Mouse (Mus musculus) G1E-ER4 (cell line): Measurements from ENCODE around the gene Slc38a10. TPM values are rescaled to one million over a fixed set of nuclear protein-coding genes. Genes with fewer than 3 reads are reported as not detected.

Experiments
- GATA1 ChIP-seq: IDR thresholded peaks from one replicate; pipeline ENCODE4 v1.8.0; 2012; ENCODE audit warnings: low read length, inconsistent platforms
- polyA plus RNA-seq: library from polyadenylated mRNA; stranded (reverse); fragments of >175 nt; gene quantifications from 2 replicates; pipeline ENCODE4 v1.2.3, GENCODE M21; 2012

Slc38a10 gene
- polyA plus RNA-seq, 1 experiment, result 113 TPM

DNA sequence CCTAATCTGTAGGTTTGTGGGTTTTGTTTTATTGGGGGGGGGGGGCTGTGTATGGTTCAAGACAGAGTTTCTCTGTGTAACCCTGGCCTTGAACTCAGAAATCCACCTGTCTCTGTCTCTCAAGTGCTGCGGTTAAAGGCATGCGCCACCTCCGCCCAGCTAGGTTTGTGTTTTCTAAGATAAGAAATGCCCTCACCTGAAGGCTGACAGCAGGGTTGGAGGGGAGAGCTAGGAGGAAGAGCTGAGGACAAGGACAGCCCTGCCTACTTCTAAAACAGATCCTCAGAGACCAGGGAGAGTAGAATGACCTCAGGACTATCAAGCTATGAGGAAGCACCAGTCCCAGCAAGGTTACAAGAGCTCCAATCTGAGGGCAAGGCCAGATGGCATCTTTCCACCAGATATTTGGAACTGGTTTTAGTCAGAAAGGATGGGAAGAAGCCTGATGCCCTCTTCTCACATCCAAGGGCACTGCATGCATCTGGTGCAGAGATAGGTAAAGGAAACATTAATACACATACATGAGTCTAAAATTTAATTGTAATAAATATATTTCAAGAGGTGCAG is 47.6 kb downstream of the Slc38a10 start:
- TF ChIP-seq GATA1, result no peak

- no peak for TF ChIP-seq GATA1
Observed at GRCm38 (mm10) chr11:120101036-120101435, 50.1 kb downstream of the Slc38a10 start.

DNA sequence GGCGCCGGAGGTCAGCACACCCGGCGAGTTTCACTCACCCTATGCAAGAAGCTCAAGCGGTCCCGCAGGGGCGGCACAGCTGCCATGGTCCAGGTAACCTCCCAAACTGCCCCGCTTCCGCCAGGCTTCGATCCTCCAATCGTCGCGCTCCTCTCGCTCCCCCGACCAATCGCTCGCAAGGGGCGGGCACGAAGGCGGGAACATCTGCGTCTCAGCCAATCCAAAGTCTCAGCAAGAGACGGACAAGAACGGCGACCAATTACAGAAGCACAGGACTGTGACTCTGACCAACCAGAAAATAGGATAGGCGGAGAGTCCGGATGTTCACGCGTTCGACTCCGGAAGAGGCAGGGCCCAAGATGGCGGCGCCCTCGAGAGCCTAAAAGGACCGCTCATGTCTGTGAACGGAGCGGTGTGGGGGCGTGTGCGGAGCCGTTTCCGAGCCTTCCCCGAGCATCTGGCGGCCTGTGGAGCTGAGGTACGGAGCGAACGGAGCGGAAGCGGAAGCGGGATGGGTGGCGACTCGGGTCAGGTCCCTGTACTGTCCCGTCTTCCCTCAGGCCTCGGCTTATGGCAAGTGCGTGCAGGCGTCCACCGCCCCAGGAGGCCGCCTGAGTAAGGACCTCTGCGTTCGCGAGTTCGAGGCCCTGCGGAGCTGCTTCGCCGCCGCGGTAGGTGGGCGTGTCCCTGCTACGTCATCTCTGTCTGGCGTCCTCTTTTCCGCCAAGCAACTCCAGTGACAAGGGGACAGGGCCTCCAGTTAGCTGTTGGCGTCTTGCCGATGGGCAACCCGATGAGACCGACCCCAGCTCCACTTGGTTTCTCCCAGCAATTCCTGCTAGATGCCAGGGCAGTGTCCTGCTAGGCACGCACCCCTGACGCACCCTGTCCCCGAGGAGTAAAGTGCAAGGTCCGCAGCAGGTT is 52.3 kb downstream of the Slc38a10 start, which contains the start of the genes Tepsin and Ndufaf8:
Gene Tepsin, minus strand, starts transcription at position 144 of the 924 bp plus-strand sequence.
Gene Ndufaf8, plus strand, starts transcription at position 341 of the 924 bp plus-strand sequence.
- TF ChIP-seq GATA1, result no peak

GRCm38 (mm10) chr11:120092817-120093591 is 58.1 kb downstream of the Slc38a10 start:
- no peak for TF ChIP-seq GATA1

DNA sequence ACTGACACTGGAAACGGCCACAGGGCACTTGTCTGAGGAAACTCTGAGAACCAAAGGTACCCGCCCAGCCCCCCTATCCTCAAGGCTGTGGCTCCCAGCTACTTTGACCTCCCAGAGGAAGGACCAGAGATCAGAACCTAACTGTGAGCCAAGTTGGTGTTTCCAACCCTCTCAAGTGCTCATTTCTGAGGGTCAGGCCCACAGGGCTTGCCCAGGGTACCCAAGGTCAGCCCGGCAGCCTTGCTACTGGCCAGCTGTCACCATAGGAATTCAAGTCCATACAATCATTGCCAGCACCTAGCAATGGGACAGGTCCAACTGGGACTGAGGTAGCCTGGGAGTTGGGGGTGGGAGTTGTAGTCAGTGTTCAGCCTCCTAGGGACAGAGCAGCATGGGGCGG is 60.5 kb downstream of the Slc38a10 start:
- no peak for TF ChIP-seq GATA1

GRCm38 (mm10) chr11:120086702-120087152 is 64.4 kb downstream of the Slc38a10 start, which contains the start of gene Cep131:
TSS of gene Cep131 (minus strand) at chr11:120086827.
- no peak for TF ChIP-seq GATA1

DNA sequence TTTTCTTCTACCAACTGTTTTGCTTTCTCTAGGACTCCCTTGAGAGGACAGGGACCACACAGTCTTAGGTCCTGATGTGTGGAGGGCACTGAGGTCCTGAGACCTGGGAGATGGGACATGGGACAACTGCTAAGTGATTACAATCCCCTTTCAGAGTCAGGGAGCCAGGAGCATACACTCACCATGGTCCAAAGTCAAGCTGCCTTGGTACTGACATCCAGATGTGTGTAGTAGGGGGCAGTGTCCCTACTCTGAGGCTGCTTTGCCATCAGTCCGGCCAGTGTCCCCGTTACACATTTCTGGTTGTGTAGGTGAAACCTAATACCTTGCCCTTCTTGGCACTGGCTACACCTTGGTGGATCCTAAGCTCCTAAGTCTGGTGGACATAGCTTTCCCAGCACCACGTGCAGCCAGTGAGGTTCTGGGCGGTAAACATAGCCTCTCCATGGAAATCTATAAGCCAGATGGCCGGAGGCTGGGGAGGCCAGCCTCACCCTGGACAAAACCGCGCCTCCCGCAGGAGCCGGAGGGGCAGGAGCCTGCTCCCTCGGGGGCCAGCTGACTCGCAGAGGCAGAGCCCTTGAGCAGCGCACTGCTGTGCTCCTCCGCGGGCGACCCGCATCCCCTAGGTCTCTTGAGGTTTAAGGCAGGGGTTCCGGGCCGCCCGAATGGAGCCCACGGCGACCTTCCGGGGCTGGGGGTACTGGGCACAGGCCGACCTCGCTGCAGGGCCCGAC is 65.1 kb downstream of the Slc38a10 start:
- TF ChIP-seq GATA1, result no peak

DNA sequence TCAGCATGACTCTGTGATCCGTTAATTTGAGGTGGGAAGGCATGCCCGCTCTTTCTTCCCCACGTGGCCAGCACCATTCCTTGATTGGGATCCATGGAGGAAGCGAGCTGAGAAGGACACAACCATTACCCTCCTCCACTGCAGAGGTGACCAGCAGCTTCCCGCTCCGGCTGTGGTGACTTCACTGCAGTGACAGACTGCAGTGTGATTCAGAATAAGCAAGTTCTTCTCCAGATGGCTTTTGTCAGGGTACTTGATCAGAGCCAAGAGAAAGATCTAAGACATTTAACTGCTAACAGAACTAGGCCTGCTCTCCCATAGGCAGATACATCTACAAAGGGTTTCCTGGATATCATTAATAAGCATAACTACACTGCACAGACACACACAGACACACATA is 70.9 kb downstream of the Slc38a10 start:
- no peak for TF ChIP-seq GATA1

- no peak for TF ChIP-seq GATA1
Observed at GRCm38 (mm10) chr11:120076191-120076590, 75.0 kb downstream of the Slc38a10 start.

GRCm38 (mm10) chr11:120072986-120073647 is 78.0 kb downstream of the Slc38a10 start:
- TF ChIP-seq GATA1, result no peak

DNA sequence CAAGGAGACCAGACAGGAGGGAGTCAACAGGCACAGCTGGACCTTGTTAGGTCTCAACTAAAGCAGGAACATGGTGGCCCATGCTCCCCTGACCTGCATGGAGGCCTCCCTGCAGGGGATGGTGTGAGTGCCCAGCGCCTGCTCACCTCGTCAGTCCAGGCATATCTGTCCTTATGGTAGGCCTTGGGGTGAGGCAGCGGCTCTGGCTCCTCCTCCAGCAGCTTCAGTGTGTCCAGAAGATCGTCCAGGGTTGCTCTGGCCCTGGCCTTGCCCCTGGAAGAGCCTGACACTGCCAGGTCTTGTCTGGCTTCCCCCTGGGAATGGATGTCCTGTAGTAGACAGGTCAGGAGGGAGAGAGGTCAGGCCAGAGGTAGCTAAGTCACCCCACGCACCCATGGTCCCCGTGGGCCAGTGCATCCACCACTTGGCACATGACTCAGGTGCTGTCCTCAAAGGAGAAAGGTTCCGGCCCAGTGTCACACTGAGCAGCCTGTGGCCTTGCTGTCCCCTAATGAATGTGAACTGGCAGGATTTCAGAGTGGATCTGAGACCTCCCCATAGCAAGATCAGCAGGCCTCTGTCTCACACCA is 79.3 kb downstream of the Slc38a10 start:
- no peak for TF ChIP-seq GATA1

DNA sequence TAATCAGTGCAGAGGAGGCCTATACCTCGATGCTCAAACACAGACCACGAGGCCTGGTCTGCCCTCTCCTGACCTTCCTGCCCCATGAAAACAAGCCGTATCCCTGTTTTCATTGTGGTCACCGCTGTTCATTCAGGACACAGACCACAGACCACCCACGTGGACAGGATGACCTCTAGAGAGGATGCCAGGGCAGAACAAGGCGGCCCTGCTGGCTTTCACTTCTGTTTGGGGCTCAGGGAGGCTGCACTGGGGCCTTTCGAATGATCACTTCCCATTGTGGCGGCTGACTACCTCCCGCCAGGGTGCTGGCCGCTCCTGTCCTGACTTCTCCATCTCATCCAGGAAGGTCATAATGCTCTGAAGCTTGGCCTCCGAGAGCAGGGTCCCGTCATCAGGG is 80.1 kb downstream of the Slc38a10 start:
- no peak for TF ChIP-seq GATA1

GRCm38 (mm10) chr11:120070286-120070930 is 80.7 kb downstream of the Slc38a10 start:
- TF ChIP-seq GATA1, result no peak

DNA sequence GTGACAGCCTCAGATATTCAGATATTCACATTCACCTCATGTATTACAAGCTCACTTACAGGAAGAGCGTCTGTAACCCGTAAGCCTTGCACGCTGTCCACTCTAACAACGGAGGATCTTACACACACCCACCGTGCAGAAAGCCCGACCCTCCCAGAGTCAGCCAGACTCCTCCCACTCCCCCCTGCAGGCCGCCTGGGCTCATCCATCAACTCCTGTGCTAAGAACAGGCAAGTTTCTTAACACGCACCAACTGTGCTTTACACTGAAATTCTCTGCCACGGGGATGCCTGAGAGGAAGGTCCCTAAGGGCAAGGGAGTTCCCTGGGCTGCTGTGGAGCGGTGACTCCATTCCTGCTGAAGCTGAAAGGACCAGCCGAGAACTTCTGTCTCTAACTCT is 81.9 kb downstream of the Slc38a10 start:
- no peak for TF ChIP-seq GATA1
